Mouse (Mus musculus): Measurements from ENCODE around the gene Thrsp. TPM values are rescaled to one million over a fixed set of nuclear protein-coding genes. Genes with fewer than 3 reads are reported as not detected.
"Not testable (repeated sequence)": the region's sequence is repeated elsewhere in the genome, so short reads cannot be mapped to it uniquely, and the experiment has no call there.

Thrsp gene
- total RNA-seq (2021): 10 to 100 TPM; 18.0 to 20.7 TPM
- long read RNA-seq, experiment 1, transcript Thrsp-201 (2 exons, 1,277 nt): major isoform, 36 of 45 reads
- long read RNA-seq, experiment 1, partial matches to known transcripts: 9 of 45 reads
- long read RNA-seq, experiment 1, other reads (novel, unspliced or antisense): 0 of 45 reads
- long read RNA-seq, experiment 2, transcript Thrsp-201 (2 exons, 1,277 nt): major isoform, 25 of 43 reads
- long read RNA-seq, experiment 2, partial matches to known transcripts: 0 of 43 reads
- long read RNA-seq, experiment 2, other reads (novel, unspliced or antisense): 18 of 43 reads

GRCm38 (mm10) chr7:97416906-97417777 lies at the start of gene Thrsp:
TSS of gene Thrsp (minus strand) at chr7:97417730.
- no peak for TF ChIP-seq CTCF (IDR thresholded peaks at IDR 0.05)
- Histone ChIP-seq H3K27ac (peak within 1 kb of the TSS; percentile 89), H3K4me3 (peak within 1 kb of the TSS; percentile 74)
- peak; percentile 87 for DNase-seq
- intact Hi-C loops (cut with DNase I): no loop called here

GRCm38 (mm10) chr7:97455577-97455976 lies 38.0 kb upstream of the Thrsp start:
- DNase-seq: no peak
- intact Hi-C loops (cut with DNase I): no loop called here
- TF ChIP-seq CTCF (IDR thresholded peaks at IDR 0.05): no peak
- no peak overlapping the region for H3K27ac ChIP-seq
- no peak overlapping the region for H3K4me3 ChIP-seq

GRCm38 (mm10) chr7:97454795-97455194 lies 37.3 kb upstream of the Thrsp start:
- intact Hi-C loops (cut with DNase I): no loop called here
- Histone ChIP-seq H3K4me3 (no peak overlapping the region), H3K27ac (no peak overlapping the region)
- no peak for TF ChIP-seq CTCF (IDR thresholded peaks at IDR 0.05)
- DNase-seq: no peak

- peak overlapping the region; percentile 51 for H3K27ac ChIP-seq
- intact Hi-C loops (cut with DNase I): no loop called here
- peak overlapping the region; percentile 75 for H3K4me3 ChIP-seq
- peak; percentile 26 for DNase-seq
- no peak for TF ChIP-seq CTCF (IDR thresholded peaks at IDR 0.05)
Observed at GRCm38 (mm10) chr7:97453141-97453921, 35.8 kb upstream of the Thrsp start.

GRCm38 (mm10) chr7:97452196-97452595 lies 34.7 kb upstream of the Thrsp start:
- no peak for DNase-seq
- Histone ChIP-seq H3K27ac (no peak overlapping the region), H3K4me3 (no peak overlapping the region)
- TF ChIP-seq CTCF (IDR thresholded peaks at IDR 0.05): no peak
- intact Hi-C loops (cut with DNase I): no loop called here

GRCm38 (mm10) chr7:97451023-97451422 lies 33.5 kb upstream of the Thrsp start, which contains the start of gene Kctd14:
TSS of gene Kctd14 (plus strand) at chr7:97451323.
- intact Hi-C loops (cut with DNase I); H3K27ac ChIP-seq; DNase-seq; H3K4me3 ChIP-seq: not testable (repeated sequence)

- Histone ChIP-seq H3K4me3 (no peak overlapping the region), H3K27ac (peak overlapping the region; percentile 28)
- TF ChIP-seq CTCF (IDR thresholded peaks at IDR 0.05): peak; percentile 11; the same call in 1 of the 2 replicates
- DNase-seq: no peak
- intact Hi-C loops (cut with DNase I): no loop called here
Observed at GRCm38 (mm10) chr7:97447050-97447531, 29.6 kb upstream of the Thrsp start.

- peak; percentile 75 for DNase-seq
- Histone ChIP-seq H3K4me3 (no peak overlapping the region), H3K27ac (peak overlapping the region; percentile 28; the same call in 1 of the 2 replicates)
- intact Hi-C loops (cut with DNase I): no loop called here
- TF ChIP-seq CTCF (IDR thresholded peaks at IDR 0.05): no peak
Observed at GRCm38 (mm10) chr7:97446171-97446925, 28.8 kb upstream of the Thrsp start.

GRCm38 (mm10) chr7:97438986-97439385 lies 21.5 kb upstream of the Thrsp start:
- H3K4me3 ChIP-seq: no peak overlapping the region
- no peak for TF ChIP-seq CTCF (IDR thresholded peaks at IDR 0.05)
- no peak overlapping the region for H3K27ac ChIP-seq
- intact Hi-C loops (cut with DNase I): no loop called here
- no peak for DNase-seq

GRCm38 (mm10) chr7:97434517-97434916 lies 17.0 kb upstream of the Thrsp start:
- TF ChIP-seq CTCF (IDR thresholded peaks at IDR 0.05): no peak
- intact Hi-C loops (cut with DNase I): no loop called here
- no peak overlapping the region for H3K4me3 ChIP-seq
- no peak overlapping the region for H3K27ac ChIP-seq
- DNase-seq: no peak

GRCm38 (mm10) chr7:97433517-97433916 lies 16.0 kb upstream of the Thrsp start:
- H3K27ac ChIP-seq; intact Hi-C loops (cut with DNase I); H3K4me3 ChIP-seq; DNase-seq: not testable (repeated sequence)

GRCm38 (mm10) chr7:97429705-97430104 lies 12.2 kb upstream of the Thrsp start:
- DNase-seq: no peak
- intact Hi-C loops (cut with DNase I): loop anchor here (5.0 kb wide), 1 partner anchor 53 kb away; the partner anchor contains the start of gene Ints4
- Histone ChIP-seq H3K4me3 (no peak overlapping the region), H3K27ac (no peak overlapping the region)
- no peak for TF ChIP-seq CTCF (IDR thresholded peaks at IDR 0.05)
